Mouse (Mus musculus) small intestine, adult 2 months (tissue): ENCODE results near the gene Bcat1.

Experiments used
- CTCF ChIP-seq: fragments of 200-500 bp; IDR thresholded peaks from 2 replicates; pipeline ENCODE4 v1.5.1; 2012; ENCODE audit warnings: low read depth, mild to moderate bottlenecking, control low read depth, inconsistent platforms, low read length, moderate library complexity, mixed read lengths; ENCODE audit not compliant: insufficient replicate concordance, insufficient read length; ENCODE audit errors: extremely low read depth
- POLR2A ChIP-seq: fragments of 200-500 bp; IDR thresholded peaks from 2 replicates; pipeline ENCODE4 v1.6.1; 2012; ENCODE audit warnings: low read depth, mild to moderate bottlenecking, control low read depth, inconsistent platforms, low read length, moderate library complexity

- no peak for TF ChIP-seq POLR2A
- no peak for TF ChIP-seq CTCF
Measured at GRCm38 (mm10) chr6:144992111-144992510, 83.9 kb downstream of the Bcat1 start.
